ENCODE assay signal across 26 mouse cellular contexts in the genomic region with DNA sequence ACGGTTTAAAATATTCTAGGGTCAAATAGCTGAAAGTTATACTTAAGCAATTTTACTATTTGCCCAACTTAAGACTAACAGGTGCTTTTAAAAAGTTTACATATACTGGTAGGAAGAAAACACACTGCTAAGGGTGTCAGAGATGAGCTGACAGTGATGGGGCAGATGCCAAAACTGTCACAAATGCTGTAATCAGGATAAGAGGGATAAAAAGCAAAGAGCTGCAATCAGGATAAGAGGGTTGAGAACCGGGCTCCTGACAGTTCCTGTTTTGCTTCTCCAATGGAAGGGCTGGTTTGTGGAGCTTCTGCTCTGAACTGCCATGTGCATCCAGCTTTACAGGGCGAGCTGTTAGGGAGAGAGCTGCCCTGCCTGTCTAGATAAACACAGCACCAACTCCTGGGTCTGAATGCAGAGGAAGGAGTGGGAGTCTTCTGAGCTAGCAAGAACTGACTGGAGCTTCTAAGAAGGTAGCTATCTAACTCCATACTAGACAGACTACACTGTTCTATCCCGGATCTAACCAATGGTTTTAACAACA.
A peak's percentile ranks its signal among the peaks of the same experiment; 100 is the strongest.
DNase-seq lines count a peak whose midpoint lies in the region; ATAC-seq and TF ChIP-seq lines count a peak whose summit lies in the region.
"Had no signal": no experiment of that assay in that cellular context is flagged by ENCODE, and none has a peak within 500 bp of the region (broad histone marks: within the 10 kb centered on the region; RNA-seq: fewer than 3 reads in every experiment).

No protein-coding gene starts in this region.

- H3K9ac ChIP-seq in heart, embryonic 13.5 days = peak overlapping the region; percentile 57; the same call in 1 of the 2 replicates
- no peak overlapping the region for H3K9ac ChIP-seq in midbrain, embryonic 14.5 days (replicated peaks; ENCODE audit: low read length)
- H3K9ac ChIP-seq: embryonic facial prominence, embryonic 12.5 days; forebrain, embryonic 12.5 days; hindbrain, embryonic 13.5 days; liver, postnatal 0 days; midbrain, embryonic 12.5 days; neural tube, embryonic 12.5 days; stomach, embryonic 15.5 days had no signal

- WGBS in heart, embryonic 13.5 days = 15% methylated on average over 4 of the region's 4 CpGs
- 74% methylated on average over 4 of the region's 4 CpGs for WGBS in midbrain, embryonic 14.5 days

- no peaks in the 10 kb centered on the region for H3K27me3 ChIP-seq in heart, embryonic 13.5 days (replicated peaks)
- H3K27me3 ChIP-seq in myocyte (ENCODE audit: control insufficient read depth, insufficient read depth, insufficient read length) = no peaks in the 10 kb centered on the region
- no peaks in the 10 kb centered on the region for H3K27me3 ChIP-seq in midbrain, embryonic 14.5 days (ENCODE audit: control insufficient read depth, insufficient read depth, low read length)
- H3K27me3 ChIP-seq: embryonic facial prominence, embryonic 12.5 days; forebrain, embryonic 12.5 days; hindbrain, embryonic 13.5 days; midbrain, embryonic 12.5 days; neural tube, embryonic 12.5 days; stomach, embryonic 15.5 days had no signal

- DNase-seq in gastrocnemius, adult 2 months = no peak
- no peak for DNase-seq in gastrocnemius, postnatal 10 days
- DNase-seq in heart, adult 8-10 months (ENCODE audit: low spot score) = no peak
- peak; percentile 35 for DNase-seq in testis, postnatal 14 days (ENCODE audit: low spot score)
- no peak for DNase-seq in testis, postnatal 10 days (ENCODE audit: low spot score)
- DNase-seq in midbrain, embryonic 14.5 days = no peak
- DNase-seq: adrenal gland, postnatal 36 days; cerebellum, adult 11 months; cerebellum, postnatal 10 days; gastrocnemius, postnatal 14 days; kidney, adult 11 months; liver, postnatal 0 days; lung, postnatal 10 days; right cerebral cortex, adult 18-20 months; thymus, adult 2 months; thymus, postnatal 4 days had no signal

- H3K36me3 ChIP-seq in heart, embryonic 13.5 days = no peaks in the 10 kb centered on the region
- H3K36me3 ChIP-seq in myocyte (ENCODE audit: control insufficient read depth, insufficient read depth) = no peaks in the 10 kb centered on the region
- no peaks in the 10 kb centered on the region for H3K36me3 ChIP-seq in midbrain, embryonic 14.5 days (ENCODE audit: control insufficient read depth, insufficient read depth, low read length)
- H3K36me3 ChIP-seq: embryonic facial prominence, embryonic 12.5 days; forebrain, embryonic 12.5 days; hindbrain, embryonic 13.5 days; midbrain, embryonic 12.5 days; neural tube, embryonic 12.5 days; stomach, embryonic 15.5 days had no signal

- peak overlapping the region; percentile 56 for H3K4me2 ChIP-seq in heart, embryonic 13.5 days
- H3K4me2 ChIP-seq in myocyte (ENCODE audit: low read depth) = peak overlapping the region; percentile 87
- H3K4me2 ChIP-seq in midbrain, embryonic 14.5 days (ENCODE audit: low read length) = no peak overlapping the region
- H3K4me2 ChIP-seq: embryonic facial prominence, embryonic 12.5 days; forebrain, embryonic 12.5 days; hindbrain, embryonic 13.5 days; liver, embryonic 11.5 days; midbrain, embryonic 12.5 days; neural tube, embryonic 12.5 days; stomach, embryonic 15.5 days had no signal

- H3ac ChIP-seq in myocyte (ENCODE audit: control insufficient read depth, insufficient read length) = no peak overlapping the region

- peaks cover 94% of the 10 kb centered on the region for H3K4me1 ChIP-seq in heart, embryonic 13.5 days
- 0 out of 2 replicates have a peak, but pooled peaks cover 3% of the 10 kb centered on the region for H3K4me1 ChIP-seq in midbrain, embryonic 14.5 days (ENCODE audit: control insufficient read depth, insufficient read depth, low read length)

- no peaks in the 10 kb centered on the region for H3K9me3 ChIP-seq in heart, embryonic 13.5 days
- H3K9me3 ChIP-seq in midbrain, embryonic 14.5 days (ENCODE audit: control insufficient read depth, low read length) = no peaks in the 10 kb centered on the region
- H3K9me3 ChIP-seq: embryonic facial prominence, embryonic 12.5 days; forebrain, embryonic 12.5 days; hindbrain, embryonic 13.5 days; midbrain, embryonic 12.5 days; neural tube, embryonic 12.5 days; stomach, embryonic 15.5 days had no signal

- intact Hi-C loops in gastrocnemius, adult 2 months (cut with DNase I) = loop anchor here (5.0 kb wide), 1 partner anchor 190 kb away; no protein-coding TSS in a partner anchor

- no peak for TF ChIP-seq POLR2A in myocyte (IDR thresholded peaks at IDR 0.05; ENCODE audit: insufficient read length, low read depth)

- peak overlapping the region; percentile 95 for H3K27ac ChIP-seq in gastrocnemius, adult 2 months
- H3K27ac ChIP-seq in heart, embryonic 13.5 days (replicated peaks) = peak overlapping the region; percentile 95
- H3K27ac ChIP-seq in midbrain, embryonic 14.5 days (replicated peaks; ENCODE audit: low read depth, low read length) = no peak overlapping the region
- H3K27ac ChIP-seq: forebrain, embryonic 12.5 days; hindbrain, embryonic 13.5 days; left cerebral cortex, adult 2 months; midbrain, embryonic 12.5 days; neural tube, embryonic 12.5 days; stomach, embryonic 15.5 days had no signal

- peaks cover 64% of the 10 kb centered on the region for H3K79me2 ChIP-seq in myocyte (ENCODE audit: control insufficient read depth, insufficient read depth)

- H3K4me3 ChIP-seq in gastrocnemius, adult 2 months = peak overlapping the region; percentile 66
- H3K4me3 ChIP-seq in heart, embryonic 13.5 days = no peak overlapping the region
- H3K4me3 ChIP-seq in myocyte = no peak overlapping the region
- no peak overlapping the region for H3K4me3 ChIP-seq in midbrain, embryonic 14.5 days (replicated peaks; ENCODE audit: low read depth, low read length)
- H3K4me3 ChIP-seq: embryonic facial prominence, embryonic 12.5 days; forebrain, embryonic 12.5 days; hindbrain, embryonic 13.5 days; left cerebral cortex, adult 2 months; midbrain, embryonic 12.5 days; neural tube, embryonic 12.5 days; stomach, embryonic 15.5 days had no signal

- no peak for ATAC-seq in heart, embryonic 13.5 days (ENCODE audit: extremely low read depth, insufficient number of reproducible peaks, low FRiP score, low TSS enrichment)
- no peak for ATAC-seq in midbrain, embryonic 14.5 days (ENCODE audit: low FRiP score, low TSS enrichment)
- ATAC-seq: liver, postnatal 0 days had no signal

- no peak for TF ChIP-seq CTCF in gastrocnemius, adult 2 months (IDR thresholded peaks at IDR 0.05)

TF ChIP-seq in myocyte, 11 proteins besides CTCF, POLR2A, EP300 and RAD21:
- no peak for TF ChIP-seq E2F4 (IDR thresholded peaks at IDR 0.05; ENCODE audit: insufficient read depth)
- TF ChIP-seq TCF12 (IDR thresholded peaks at IDR 0.05; ENCODE audit: insufficient read depth, poor library complexity, severe bottlenecking) = no peak
